Mouse (Mus musculus): ENCODE measurements around the gene Zmiz1. TPM values are rescaled to one million over a fixed set of nuclear protein-coding genes. Genes with fewer than 3 reads are reported as not detected.

Zmiz1 gene
- polyA plus RNA-seq, 1 experiment: 15.3 TPM

GRCm38 (mm10) chr14:25639120-25639758, 180.3 kb downstream of the Zmiz1 start:
- DNase-seq (ENCODE audit: low spot score): no peak

- DNase-seq (ENCODE audit: low spot score): no peak
Observed at GRCm38 (mm10) chr14:25639979-25640378, 181.0 kb downstream of the Zmiz1 start.

DNA sequence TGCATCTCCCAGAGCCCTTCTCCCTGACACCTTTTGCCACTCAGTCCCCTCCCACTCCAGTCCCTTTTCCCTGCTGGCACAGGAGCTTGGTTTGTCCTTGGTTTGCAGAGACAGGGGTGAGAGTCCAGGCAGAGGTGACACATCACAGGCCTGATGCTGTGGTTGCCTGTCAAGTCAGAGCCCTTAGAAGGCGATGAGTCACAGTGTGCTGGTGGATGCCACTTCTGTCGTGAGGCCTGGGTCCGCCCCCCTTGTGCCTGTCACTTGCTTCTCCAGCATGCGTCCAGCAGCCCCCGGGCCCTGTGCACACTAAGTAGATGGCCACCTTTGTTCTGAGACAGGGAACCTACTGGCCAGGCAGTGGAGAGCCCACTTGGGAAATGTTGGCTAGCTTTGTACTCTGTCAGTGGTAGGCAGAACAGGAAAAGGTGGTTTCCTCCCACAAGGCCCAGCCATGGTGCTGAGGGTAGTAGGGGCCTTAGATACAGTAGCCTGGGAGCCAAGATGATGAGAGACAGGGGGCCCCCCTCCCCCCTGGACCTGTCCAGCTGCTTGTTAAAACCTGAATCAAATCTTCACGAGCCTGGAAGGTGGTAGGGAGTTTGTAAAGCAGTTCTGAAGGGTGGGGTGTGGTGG, 181.6 kb downstream of the Zmiz1 start:
- no peak for DNase-seq (ENCODE audit: low spot score)

GRCm38 (mm10) chr14:25641067-25641466, 182.1 kb downstream of the Zmiz1 start:
- no peak for DNase-seq (ENCODE audit: low spot score)

GRCm38 (mm10) chr14:25645717-25646116, 186.7 kb downstream of the Zmiz1 start:
- DNase-seq (ENCODE audit: low spot score): no peak

DNA sequence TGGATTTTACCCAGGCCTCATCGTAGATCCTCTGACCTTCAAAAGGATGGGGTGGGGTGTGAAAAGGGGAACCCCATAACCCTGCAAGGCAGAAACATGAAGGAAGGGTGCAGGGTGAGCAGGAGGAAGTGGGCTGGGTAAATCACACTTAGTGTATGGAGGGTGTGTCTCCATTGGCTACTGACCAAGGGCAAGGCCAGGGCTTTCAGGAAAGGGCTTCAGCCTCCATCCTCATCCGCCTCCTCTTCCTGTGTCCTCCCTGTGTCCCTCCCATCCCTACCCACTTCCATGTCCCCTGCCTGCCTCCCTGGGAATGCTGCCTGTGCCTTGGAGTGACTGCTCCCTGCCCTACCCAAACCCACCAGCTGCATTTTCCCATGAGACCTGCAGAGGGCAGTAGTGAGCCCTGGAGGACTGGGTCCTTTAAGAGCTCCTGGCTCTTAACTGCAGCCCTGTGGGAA, 187.2 kb downstream of the Zmiz1 start:
- DNase-seq (ENCODE audit: low spot score): no peak

- no peak for DNase-seq (ENCODE audit: low spot score)
Observed at GRCm38 (mm10) chr14:25651131-25651530, 192.1 kb downstream of the Zmiz1 start.

DNA sequence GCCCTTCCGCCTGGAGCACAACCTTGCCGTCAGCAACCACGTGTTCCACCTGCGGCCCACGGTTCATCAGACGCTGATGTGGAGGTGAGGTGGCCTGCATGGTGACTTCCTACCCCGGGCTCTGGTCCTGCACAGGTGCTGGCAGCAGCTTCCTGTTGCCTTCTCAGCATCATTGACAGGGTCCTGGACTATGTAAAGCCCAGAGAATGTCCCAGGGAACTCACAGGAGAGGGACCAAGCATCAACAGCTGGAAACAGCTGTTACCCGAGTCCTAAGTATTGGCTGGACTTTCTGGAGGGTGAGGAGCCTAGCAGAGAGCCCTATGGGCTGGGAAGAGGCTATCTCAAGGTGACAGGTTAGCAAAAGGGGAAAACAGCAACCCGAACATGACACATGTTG, 192.9 kb downstream of the Zmiz1 start:
- no peak for DNase-seq (ENCODE audit: low spot score)

DNA sequence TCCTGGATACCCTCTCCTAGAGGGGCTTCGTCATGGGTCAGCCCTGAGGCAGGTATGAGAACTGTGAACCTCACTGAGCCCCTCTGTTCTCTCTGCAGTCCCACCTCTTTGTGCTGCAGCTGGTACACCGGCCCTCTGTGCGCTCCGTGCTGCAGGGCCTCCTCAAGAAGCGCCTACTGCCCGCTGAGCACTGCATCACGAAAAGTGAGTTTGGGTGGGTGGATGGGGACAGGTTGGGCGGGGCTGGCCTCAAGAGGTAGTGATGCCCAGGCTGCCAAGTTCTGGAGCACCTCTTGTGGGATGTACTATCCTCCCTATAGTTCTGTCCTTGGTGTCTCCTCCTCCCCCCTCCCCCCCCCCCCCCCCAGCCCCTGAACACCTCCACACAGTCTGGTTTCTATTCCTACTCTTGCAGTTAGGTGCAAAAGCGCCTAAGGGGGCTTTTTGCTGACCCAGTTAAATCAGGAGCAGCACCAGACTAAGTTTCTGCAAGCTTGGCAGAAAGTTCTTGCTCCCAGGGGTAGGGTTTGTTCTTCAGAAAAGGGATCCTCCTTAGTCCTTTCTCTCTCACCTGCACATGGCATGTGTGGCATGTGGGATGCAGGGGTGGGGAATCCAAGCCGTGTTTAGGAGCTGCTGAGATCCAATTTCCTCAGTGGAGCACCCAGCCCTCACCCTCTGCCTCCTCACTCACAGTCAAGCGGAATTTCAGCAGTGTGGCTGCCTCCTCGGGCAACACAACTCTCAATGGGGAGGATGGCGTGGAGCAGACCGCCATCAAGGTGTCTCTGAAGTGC, 195.6 kb downstream of the Zmiz1 start:
- no peak for DNase-seq (ENCODE audit: low spot score)

DNA sequence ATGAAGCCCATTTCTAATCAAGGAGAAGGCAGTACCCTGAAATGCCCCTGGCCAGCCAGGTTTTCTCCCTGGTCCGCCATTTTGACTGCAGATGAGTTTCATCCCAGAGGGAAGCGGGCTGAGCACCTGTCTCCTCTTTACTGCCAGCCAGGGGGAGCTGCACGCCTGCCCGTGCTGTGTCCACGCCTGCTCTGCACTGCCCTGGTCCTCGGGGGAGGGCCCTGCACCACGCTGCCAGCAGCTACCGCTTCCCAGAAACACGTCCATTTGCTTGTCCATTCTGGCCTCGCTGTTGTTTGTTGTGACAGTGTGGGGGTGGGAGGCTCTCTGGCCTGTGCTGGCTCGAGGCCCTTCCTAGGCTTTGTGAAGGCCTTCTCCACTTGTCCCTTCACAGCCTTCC, 201.7 kb downstream of the Zmiz1 start:
- DNase-seq (ENCODE audit: low spot score): no peak

- no peak for DNase-seq (ENCODE audit: low spot score)
Observed at GRCm38 (mm10) chr14:25661185-25661920, 202.4 kb downstream of the Zmiz1 start.

DNA sequence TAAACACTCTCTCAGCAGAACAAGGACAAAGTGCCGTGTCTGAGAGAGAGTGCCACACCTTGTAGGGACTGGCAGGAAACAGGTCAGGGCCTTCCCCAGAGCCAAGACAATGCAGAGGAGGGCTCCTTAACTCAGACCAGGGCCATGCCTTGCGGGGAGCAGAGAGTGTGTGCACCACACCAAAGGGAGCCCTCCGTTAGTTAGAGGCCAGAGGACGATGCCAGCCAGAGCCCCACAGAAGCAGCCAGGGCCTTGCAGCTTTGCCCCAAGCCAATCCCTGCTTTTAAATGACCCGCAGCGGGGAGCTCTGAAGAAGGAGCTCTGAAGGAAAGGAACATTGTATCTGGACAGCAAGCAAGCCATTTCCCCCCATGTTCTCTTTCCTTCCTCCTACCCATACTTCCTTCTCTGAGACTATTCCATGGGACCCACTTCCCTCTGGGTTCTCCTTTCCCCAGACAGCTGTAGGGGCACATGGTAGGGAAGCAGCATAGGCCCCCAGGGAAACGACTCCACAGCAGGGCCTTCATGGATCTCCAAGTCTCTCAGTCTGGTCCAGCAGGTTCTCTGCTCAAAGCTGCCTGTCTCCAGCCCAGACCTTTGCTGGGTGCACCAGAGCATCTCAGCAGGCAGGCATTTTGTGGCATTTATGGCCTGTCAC, 204.8 kb downstream of the Zmiz1 start:
- DNase-seq (ENCODE audit: low spot score): no peak

DNA sequence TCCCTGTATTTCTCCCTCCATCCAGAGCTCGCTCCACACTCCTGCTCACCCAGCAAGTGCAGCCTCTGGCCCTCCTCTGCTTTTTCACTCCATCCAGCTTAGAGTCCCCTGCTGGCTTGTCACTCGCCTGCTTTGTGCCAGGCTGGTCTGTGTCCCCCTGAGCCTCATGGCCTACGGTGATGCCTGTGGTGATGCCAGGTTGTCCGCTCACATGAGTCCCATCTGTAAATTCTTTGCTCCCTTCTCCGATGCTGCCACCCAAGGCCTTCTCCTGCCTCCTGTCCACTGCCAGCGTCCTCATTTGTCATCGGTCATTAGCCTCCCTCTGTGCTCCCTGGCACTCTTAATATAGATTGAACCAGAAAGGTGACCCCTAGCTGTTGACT, 205.3 kb downstream of the Zmiz1 start:
- no peak for DNase-seq (ENCODE audit: low spot score)

DNA sequence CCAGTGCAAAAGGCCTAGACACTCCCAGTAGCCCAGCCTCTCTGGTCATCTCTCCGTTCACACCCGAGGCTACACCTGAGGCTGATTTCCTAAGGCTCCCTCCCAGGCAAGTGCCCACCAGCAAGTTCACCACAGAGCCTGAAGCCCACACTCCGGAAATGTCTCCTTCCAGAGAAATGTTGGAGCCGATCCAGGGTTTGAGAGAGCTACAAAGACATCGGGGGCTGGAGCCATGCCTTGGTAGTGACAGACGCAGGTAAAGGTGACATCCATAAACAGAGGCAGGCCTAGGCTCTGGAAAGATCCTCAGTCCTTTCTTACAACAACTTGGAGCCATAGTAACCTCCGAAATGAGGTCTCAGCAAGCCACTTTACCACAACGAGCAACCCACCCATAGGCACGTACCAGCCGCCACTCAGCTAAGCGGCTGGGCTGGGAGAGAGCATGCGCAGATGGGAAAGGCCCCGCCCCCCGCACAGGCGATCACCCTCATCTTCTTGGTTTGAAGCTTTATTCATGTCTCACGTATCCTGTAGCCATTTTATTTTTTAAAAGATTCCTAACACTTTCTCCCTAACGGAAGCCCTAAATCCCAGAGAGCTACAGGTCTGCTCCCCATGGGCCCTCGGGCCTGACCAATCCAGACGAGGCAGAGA, 206.5 kb downstream of the Zmiz1 start:
- DNase-seq (ENCODE audit: low spot score): no peak

DNA sequence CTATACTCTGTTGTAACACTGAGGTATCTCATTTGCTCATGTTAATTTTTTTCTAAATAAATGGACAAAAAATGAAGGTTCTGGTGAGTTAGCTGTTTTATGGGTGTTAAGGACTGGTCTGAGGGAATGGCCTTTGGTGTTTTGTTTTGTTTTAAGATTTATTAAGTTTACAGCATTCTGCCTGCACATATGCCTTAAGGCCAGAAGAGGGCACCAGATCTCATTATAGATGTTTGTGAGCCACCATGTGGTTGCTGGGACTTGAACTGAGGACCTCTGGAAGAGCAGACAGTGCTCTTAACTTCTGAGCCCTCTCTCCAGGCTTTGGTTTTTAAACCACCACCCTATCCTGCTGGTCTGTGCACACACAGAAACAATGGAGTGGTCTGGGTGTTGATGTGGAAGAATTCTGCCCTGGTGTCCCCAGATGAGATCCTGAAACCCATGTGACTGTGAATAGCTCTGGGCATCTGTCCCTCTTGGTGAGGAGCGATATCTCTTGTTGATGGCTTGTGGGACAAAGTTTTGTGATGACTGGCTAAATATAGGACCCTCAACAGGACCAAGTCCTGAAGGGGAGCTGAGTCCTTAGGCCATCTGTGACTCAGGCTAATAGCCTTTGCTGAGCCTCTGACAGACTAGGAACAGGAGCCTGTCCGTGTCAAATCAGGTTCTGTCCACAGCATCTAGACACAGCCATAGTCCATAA, 207.8 kb downstream of the Zmiz1 start:
- DNase-seq (ENCODE audit: low spot score): no peak

GRCm38 (mm10) chr14:25667587-25667986, 208.6 kb downstream of the Zmiz1 start:
- no peak for DNase-seq (ENCODE audit: low spot score)

DNA sequence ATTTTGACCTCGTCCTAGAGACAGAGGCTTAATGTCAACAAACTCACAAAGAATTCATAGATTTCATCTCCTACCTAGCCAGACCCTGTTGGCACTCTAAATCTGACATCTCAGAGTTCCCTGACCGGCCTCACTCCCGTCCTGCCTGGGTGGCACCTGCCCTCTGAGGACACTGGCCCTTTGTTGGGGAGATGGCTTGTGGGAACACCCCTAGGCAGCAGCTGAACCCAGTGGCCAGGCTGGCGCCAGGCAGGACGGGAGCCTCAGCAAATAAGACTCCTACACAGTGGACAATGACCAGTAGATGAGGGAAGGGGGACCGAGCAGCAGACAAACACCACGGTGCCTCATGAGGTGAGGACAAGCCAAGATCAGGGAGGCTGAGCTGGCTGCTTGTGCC, 220.6 kb downstream of the Zmiz1 start:
- DNase-seq (ENCODE audit: low spot score): no peak

DNA sequence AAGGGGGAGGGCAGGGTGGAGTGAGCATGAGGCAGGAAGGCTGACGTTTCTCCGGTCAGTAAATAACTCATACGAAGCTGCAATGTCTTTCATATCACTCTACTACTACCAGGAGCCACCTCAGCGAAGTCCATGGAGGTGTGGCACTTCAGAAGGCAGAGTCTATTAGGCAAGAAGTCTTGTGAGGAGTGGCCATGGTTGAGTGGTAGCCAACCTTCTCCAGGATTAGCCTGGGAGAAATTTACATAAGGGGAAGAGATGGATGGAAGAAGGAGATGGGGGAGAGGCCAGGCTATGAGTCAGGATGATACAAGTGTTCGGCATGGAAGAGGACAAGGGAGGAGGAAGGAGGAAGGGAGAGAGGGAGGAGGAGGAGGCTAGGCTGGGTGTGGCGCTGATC, 223.0 kb downstream of the Zmiz1 start:
- no peak for DNase-seq (ENCODE audit: low spot score)

- no peak for DNase-seq (ENCODE audit: low spot score)
Observed at GRCm38 (mm10) chr14:25686216-25686945, 227.4 kb downstream of the Zmiz1 start.
